Mouse (Mus musculus): ENCODE measurements around the gene Ccin. TPM values are rescaled to one million over a fixed set of nuclear protein-coding genes. Genes with fewer than 3 reads are reported as not detected.

The Ccin gene
- polyA plus RNA-seq (2014; fragmentation: Nextera tagmentation; extraction: Ambion mirVana), result 0.17 TPM in 1 of 2 replicates, not detected in the other

- Histone ChIP-seq H3K9me3 (ENCODE audit: control insufficient read depth, low read length) (no peaks in the 10 kb centered on the region), H3K9ac (ENCODE audit: low read depth, low read length) (peak within 1 kb of the TSS; percentile 71), H3K4me2 (replicated peaks; ENCODE audit: low read depth, low read length) (peak within 1 kb of the TSS; percentile 58), H3K27me3 (ENCODE audit: control insufficient read depth, insufficient read depth, low read length) (no peaks in the 10 kb centered on the region), H3K27ac (ENCODE audit: low read depth, low read length) (no peak within 1 kb of the TSS), H3K4me3 (ENCODE audit: low read depth, low read length) (peak within 1 kb of the TSS; percentile 21; the same call in 1 of the 2 replicates), H3K36me3 (ENCODE audit: control insufficient read depth, insufficient read depth, low read length) (no peaks in the 10 kb centered on the region), H3K4me1 (replicated peaks; ENCODE audit: control insufficient read depth, insufficient read depth, low read length) (peaks cover 12% of the 10 kb centered on the region)
- no peak for ATAC-seq (ENCODE audit: low FRiP score)
- DNase-seq (ENCODE audit: low spot score), result no peak
- WGBS, result 83% methylated on average over 11 of the region's 11 CpGs
These were observed at the start of gene Ccin for GRCm38 (mm10) chr4:43983181-43983580. TSS of gene Ccin (plus strand) at chr4:43983483.

- no peaks in the 10 kb centered on the region for H3K27me3 ChIP-seq (ENCODE audit: control insufficient read depth, insufficient read depth, low read length)
- 87% methylated on average over 4 of the region's 4 CpGs for WGBS
These were observed 47.1 kb upstream of the Ccin start for GRCm38 (mm10) chr4:43936186-43936585.

GRCm38 (mm10) chr4:43936749-43937674 is 46.3 kb upstream of the Ccin start:
- Histone ChIP-seq H3K27me3 (ENCODE audit: control insufficient read depth, insufficient read depth, low read length) (no peaks in the 10 kb centered on the region), H3K4me2 (replicated peaks; ENCODE audit: low read depth, low read length) (no peak overlapping the region), H3K9me3 (ENCODE audit: control insufficient read depth, low read length) (no peaks in the 10 kb centered on the region), H3K4me1 (replicated peaks; ENCODE audit: control insufficient read depth, insufficient read depth, low read length) (no peaks in the 10 kb centered on the region), H3K36me3 (ENCODE audit: control insufficient read depth, insufficient read depth, low read length) (0 out of 2 replicates have a peak, but pooled peaks cover 2% of the 10 kb centered on the region), H3K27ac (ENCODE audit: low read depth, low read length) (no peak overlapping the region), H3K4me3 (ENCODE audit: low read depth, low read length) (no peak overlapping the region), H3K9ac (ENCODE audit: low read depth, low read length) (no peak overlapping the region)
- ATAC-seq (ENCODE audit: low FRiP score) (no peak), DNase-seq (ENCODE audit: low spot score) (no peak)
- WGBS, result 84% methylated on average over 14 of the region's 14 CpGs

More at GRCm38 (mm10) chr4:43936186-43936585, 47.1 kb upstream of the Ccin start:
- no peaks in the 10 kb centered on the region for H3K4me1 ChIP-seq (replicated peaks; ENCODE audit: control insufficient read depth, insufficient read depth, low read length)
- no peak overlapping the region for H3K27ac ChIP-seq (ENCODE audit: low read depth, low read length)
- no peak overlapping the region for H3K4me3 ChIP-seq (ENCODE audit: low read depth, low read length)
- ATAC-seq (ENCODE audit: low FRiP score) (no peak), DNase-seq (ENCODE audit: low spot score) (no peak)
- H3K9me3 ChIP-seq (ENCODE audit: control insufficient read depth, low read length), result no peaks in the 10 kb centered on the region
- H3K36me3 ChIP-seq (ENCODE audit: control insufficient read depth, insufficient read depth, low read length), result 0 out of 2 replicates have a peak, but pooled peaks cover 2% of the 10 kb centered on the region
- H3K4me2 ChIP-seq (replicated peaks; ENCODE audit: low read depth, low read length), result no peak overlapping the region
- H3K9ac ChIP-seq (ENCODE audit: low read depth, low read length), result no peak overlapping the region

DNA sequence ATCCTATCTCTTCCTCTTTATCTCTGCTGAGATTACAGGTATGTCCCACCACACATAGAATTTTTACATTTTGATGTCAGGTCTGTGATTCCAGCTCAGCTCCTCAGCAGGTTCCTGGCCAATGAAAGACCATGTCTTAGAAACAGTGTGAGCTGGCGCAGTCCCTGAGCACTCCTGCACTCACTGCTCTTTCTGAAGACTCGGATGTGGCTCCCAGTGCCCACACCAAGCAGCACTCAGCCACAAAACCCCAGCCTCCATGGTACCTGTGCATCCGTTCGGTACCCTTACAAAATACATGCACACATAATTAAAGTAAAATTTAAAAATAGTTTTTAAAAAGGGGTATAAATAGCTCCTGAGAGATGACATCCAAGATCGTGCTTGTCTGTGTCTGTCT is 42.0 kb upstream of the Ccin start:
- DNase-seq (ENCODE audit: low spot score), result no peak
- no peak overlapping the region for H3K4me3 ChIP-seq (ENCODE audit: low read depth, low read length)
- no peaks in the 10 kb centered on the region for H3K27me3 ChIP-seq (ENCODE audit: control insufficient read depth, insufficient read depth, low read length)
- H3K9me3 ChIP-seq (ENCODE audit: control insufficient read depth, low read length), result no peaks in the 10 kb centered on the region
- no peak overlapping the region for H3K27ac ChIP-seq (ENCODE audit: low read depth, low read length)
- H3K9ac ChIP-seq (ENCODE audit: low read depth, low read length), result no peak overlapping the region
- H3K4me2 ChIP-seq (replicated peaks; ENCODE audit: low read depth, low read length), result no peak overlapping the region
- 88% methylated on average over 5 of the region's 5 CpGs for WGBS
- H3K36me3 ChIP-seq (ENCODE audit: control insufficient read depth, insufficient read depth, low read length), result 0 out of 2 replicates have a peak, but pooled peaks cover 2% of the 10 kb centered on the region
- H3K4me1 ChIP-seq (replicated peaks; ENCODE audit: control insufficient read depth, insufficient read depth, low read length), result no peaks in the 10 kb centered on the region
- ATAC-seq (ENCODE audit: low FRiP score), result no peak

DNA sequence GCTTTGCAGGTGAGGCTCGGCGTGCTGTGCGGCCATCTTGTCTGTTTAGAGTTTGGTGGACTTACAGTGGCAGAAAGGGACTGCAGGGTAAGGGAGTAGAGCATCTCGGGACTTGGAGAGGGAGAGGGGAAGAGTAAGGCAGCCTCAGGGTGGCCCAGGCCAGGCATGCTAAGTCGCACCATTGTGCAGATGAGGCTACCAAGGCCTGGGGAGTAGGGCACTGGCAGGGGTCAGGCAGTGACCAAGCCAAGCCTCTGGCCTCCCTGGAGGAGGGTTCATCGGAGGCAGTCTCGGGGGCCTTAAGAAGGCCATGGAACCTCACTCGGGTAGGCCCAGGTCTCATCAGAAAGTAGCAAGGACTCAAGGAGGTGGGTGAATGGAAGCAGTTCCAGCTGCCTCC is 40.9 kb upstream of the Ccin start:
- H3K4me2 ChIP-seq (replicated peaks; ENCODE audit: low read depth, low read length), result no peak overlapping the region
- H3K9ac ChIP-seq (ENCODE audit: low read depth, low read length), result no peak overlapping the region
- H3K36me3 ChIP-seq (ENCODE audit: control insufficient read depth, insufficient read depth, low read length), result no peaks in the 10 kb centered on the region
- H3K27me3 ChIP-seq (ENCODE audit: control insufficient read depth, insufficient read depth, low read length), result no peaks in the 10 kb centered on the region
- no peak overlapping the region for H3K4me3 ChIP-seq (ENCODE audit: low read depth, low read length)
- no peak for DNase-seq (ENCODE audit: low spot score)
- WGBS, result 84% methylated on average over 8 of the region's 8 CpGs
- no peaks in the 10 kb centered on the region for H3K4me1 ChIP-seq (replicated peaks; ENCODE audit: control insufficient read depth, insufficient read depth, low read length)
- no peak for ATAC-seq (ENCODE audit: low FRiP score)
- H3K27ac ChIP-seq (ENCODE audit: low read depth, low read length), result no peak overlapping the region
- H3K9me3 ChIP-seq (ENCODE audit: control insufficient read depth, low read length), result no peaks in the 10 kb centered on the region

- no peaks in the 10 kb centered on the region for H3K27me3 ChIP-seq (ENCODE audit: control insufficient read depth, insufficient read depth, low read length)
- no peak overlapping the region for H3K9ac ChIP-seq (ENCODE audit: low read depth, low read length)
- no peak overlapping the region for H3K4me2 ChIP-seq (replicated peaks; ENCODE audit: low read depth, low read length)
- H3K4me1 ChIP-seq (replicated peaks; ENCODE audit: control insufficient read depth, insufficient read depth, low read length), result no peaks in the 10 kb centered on the region
- no peak overlapping the region for H3K4me3 ChIP-seq (ENCODE audit: low read depth, low read length)
- H3K9me3 ChIP-seq (ENCODE audit: control insufficient read depth, low read length), result no peaks in the 10 kb centered on the region
- DNase-seq (ENCODE audit: low spot score) (no peak), ATAC-seq (ENCODE audit: low FRiP score) (no peak)
- H3K27ac ChIP-seq (ENCODE audit: low read depth, low read length), result no peak overlapping the region
- H3K36me3 ChIP-seq (ENCODE audit: control insufficient read depth, insufficient read depth, low read length), result no peaks in the 10 kb centered on the region
- 95% methylated on average over 2 of the region's 2 CpGs for WGBS
These were observed 35.7 kb upstream of the Ccin start for GRCm38 (mm10) chr4:43947571-43947970.

DNA sequence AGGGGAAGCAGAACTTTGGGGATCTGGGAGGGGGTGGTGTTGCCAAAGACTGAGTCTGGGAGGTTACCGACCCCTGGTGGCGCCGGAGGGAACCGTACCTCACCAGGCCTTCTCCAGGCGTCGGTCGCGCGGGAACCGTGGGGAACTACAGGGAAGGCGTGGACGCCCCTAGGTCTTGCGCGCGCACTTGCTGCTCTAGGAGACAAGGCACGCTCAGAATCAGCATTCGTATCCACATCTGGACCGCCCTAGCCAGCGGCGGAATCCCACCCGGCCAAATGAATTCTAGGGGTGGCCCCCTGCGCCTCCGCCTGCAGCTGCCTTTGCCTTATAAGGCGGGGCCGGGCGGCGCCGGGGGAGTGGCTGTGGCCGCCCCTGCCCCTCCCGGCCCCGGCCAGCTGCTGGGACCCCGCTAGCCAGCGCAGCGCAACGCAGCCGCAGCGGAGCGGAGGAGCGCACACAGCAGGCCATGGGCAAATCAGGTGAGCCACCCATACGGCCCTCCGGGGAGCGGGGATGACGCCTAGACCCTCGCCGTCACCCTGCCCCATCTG is 25.9 kb upstream of the Ccin start, which contains the start of gene Glipr2:
Gene Glipr2, plus strand, starts transcription at position 110 of the 554 bp plus-strand sequence.
- H3K27me3 ChIP-seq (ENCODE audit: control insufficient read depth, insufficient read depth, low read length), result peaks cover 3% of the 10 kb centered on the region

DNA sequence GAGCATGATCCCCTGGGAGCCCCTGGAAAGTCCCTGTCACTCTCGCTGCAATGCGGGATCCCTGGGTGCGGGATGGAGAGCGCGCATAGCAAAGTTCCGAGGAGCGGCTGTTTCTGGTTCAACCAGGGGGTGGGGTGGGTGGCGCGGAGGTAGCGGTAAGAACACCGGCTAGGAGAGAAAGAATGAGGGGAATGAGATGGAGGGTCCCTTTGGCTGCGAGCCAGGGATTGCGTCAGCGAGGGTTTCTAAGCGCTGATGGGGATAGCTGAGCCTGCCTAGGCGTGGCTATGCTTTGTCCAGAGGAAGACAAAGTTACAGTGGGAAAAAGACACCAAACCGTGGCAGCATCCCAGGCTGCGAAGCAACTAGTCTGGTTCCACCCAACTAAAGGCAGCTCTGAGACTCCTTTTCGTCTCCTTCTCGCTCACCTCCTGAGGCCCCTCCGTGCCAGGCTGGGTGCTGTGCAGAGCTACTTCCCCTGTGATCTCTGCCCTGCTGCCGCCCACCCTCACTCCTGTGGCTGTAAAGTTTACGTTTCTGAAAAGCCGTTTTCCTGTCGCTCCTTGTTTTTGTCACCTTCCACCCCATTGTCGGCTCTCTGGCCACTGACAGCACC is 25.3 kb upstream of the Ccin start:
- H3K9me3 ChIP-seq (ENCODE audit: control insufficient read depth, low read length), result no peaks in the 10 kb centered on the region
- WGBS, result 0% methylated on average over 26 of the region's 26 CpGs
- peaks cover 4% of the 10 kb centered on the region; the same call in 1 of the 2 replicates for H3K4me1 ChIP-seq (replicated peaks; ENCODE audit: control insufficient read depth, insufficient read depth, low read length)
- peak overlapping the region; percentile 71 for H3K4me3 ChIP-seq (ENCODE audit: low read depth, low read length)
- peak overlapping the region; percentile 81 for H3K9ac ChIP-seq (ENCODE audit: low read depth, low read length)
- H3K27me3 ChIP-seq (ENCODE audit: control insufficient read depth, insufficient read depth, low read length), result peaks cover 3% of the 10 kb centered on the region
- H3K27ac ChIP-seq (ENCODE audit: low read depth, low read length), result peak overlapping the region; percentile 74
- DNase-seq (ENCODE audit: low spot score), result peak; percentile 86
- H3K4me2 ChIP-seq (replicated peaks; ENCODE audit: low read depth, low read length), result peak overlapping the region; percentile 88
- ATAC-seq (ENCODE audit: low FRiP score), result peak; percentile 87
- H3K36me3 ChIP-seq (ENCODE audit: control insufficient read depth, insufficient read depth, low read length), result no peaks in the 10 kb centered on the region

More for the DNA sequence above, 25.9 kb upstream of the Ccin start, which contains the start of gene Glipr2:
- Histone ChIP-seq H3K4me1 (replicated peaks; ENCODE audit: control insufficient read depth, insufficient read depth, low read length) (peaks cover 4% of the 10 kb centered on the region; the same call in 1 of the 2 replicates), H3K4me3 (ENCODE audit: low read depth, low read length) (peak within 1 kb of the TSS; percentile 71), H3K9ac (ENCODE audit: low read depth, low read length) (peak within 1 kb of the TSS; percentile 81), H3K4me2 (replicated peaks; ENCODE audit: low read depth, low read length) (peak within 1 kb of the TSS; percentile 88), H3K36me3 (ENCODE audit: control insufficient read depth, insufficient read depth, low read length) (no peaks in the 10 kb centered on the region), H3K27ac (ENCODE audit: low read depth, low read length) (peak within 1 kb of the TSS; percentile 74), H3K9me3 (ENCODE audit: control insufficient read depth, low read length) (no peaks in the 10 kb centered on the region)
- ATAC-seq (ENCODE audit: low FRiP score), result peak; percentile 89
- peak; percentile 95 for DNase-seq (ENCODE audit: low spot score)
- WGBS, result under 1% methylated on average over 32 of the region's 45 CpGs
